In the genomic region with DNA sequence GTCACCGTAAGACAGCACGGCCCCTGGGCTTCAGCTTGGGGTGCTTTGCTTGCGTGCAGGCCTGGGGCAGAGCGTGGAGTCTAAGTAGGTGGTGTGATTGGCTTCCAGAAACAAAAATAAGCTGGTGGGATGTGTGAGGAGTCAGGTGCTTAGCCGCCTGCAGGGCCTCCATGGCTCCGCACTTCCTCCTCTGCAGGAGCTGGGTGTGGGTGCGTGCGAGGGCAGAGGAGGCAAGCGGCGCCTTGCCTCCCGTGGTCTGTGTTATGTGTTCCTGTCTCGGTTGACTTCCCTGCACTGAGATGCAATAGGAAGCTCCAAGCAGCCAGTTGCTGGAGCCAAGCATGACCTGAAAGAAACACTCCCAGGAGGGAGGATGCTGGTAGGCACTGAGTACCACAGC, we compare ENCODE assay signal across 12 mouse cellular contexts. TPM values are rescaled to one million over a fixed set of nuclear protein-coding genes. Genes with fewer than 3 reads are reported as not detected.
DNase-seq lines count a peak whose midpoint lies in the region; ATAC-seq and TF ChIP-seq lines count a peak whose summit lies in the region.
"Had no signal": no experiment of that assay in that cellular context is flagged by ENCODE, and none has a peak within 500 bp of the region (broad histone marks: within the 10 kb centered on the region; RNA-seq: fewer than 3 reads in every experiment).

No protein-coding gene starts in this region.

- no peak overlapping the region for H3K4me2 ChIP-seq in kidney, postnatal 0 days (ENCODE audit: low read length)
- H3K4me2 ChIP-seq: heart, embryonic 12.5 days; intestine, embryonic 15.5 days had no signal

- H3K4me1 ChIP-seq in kidney, postnatal 0 days (replicated peaks; ENCODE audit: insufficient read depth, low read length) = peaks cover 14% of the 10 kb centered on the region

- no peaks in the 10 kb centered on the region for H3K36me3 ChIP-seq in kidney, postnatal 0 days (ENCODE audit: insufficient read depth, low read length)
- H3K36me3 ChIP-seq: heart, embryonic 12.5 days; intestine, embryonic 15.5 days had no signal

- WGBS in kidney, postnatal 0 days = 49% methylated on average over 12 of the region's 12 CpGs

- H3K4me3 ChIP-seq in kidney, postnatal 0 days (replicated peaks; ENCODE audit: low read depth, low read length) = no peak overlapping the region
- H3K4me3 ChIP-seq: gastrocnemius, adult 2 months; heart, embryonic 12.5 days; intestine, embryonic 15.5 days had no signal

- DNase-seq in kidney, postnatal 0 days (ENCODE audit: low spot score) = peak; percentile 54
- no peak for DNase-seq in kidney, postnatal 14 days
- DNase-seq in right cerebral cortex, adult 18-20 months = peak; percentile 71
- DNase-seq in right cerebral cortex, postnatal 4 days = no peak
- DNase-seq in left cerebral cortex, postnatal 36 days (ENCODE audit: low spot score in 2 of 2) = peak; percentile 51 to 70
- DNase-seq in urinary bladder, postnatal 14 days (ENCODE audit: low spot score) = no peak
- DNase-seq in urinary bladder, postnatal 10 days (ENCODE audit: low spot score) = no peak
- DNase-seq: cerebellum, adult 9-10 months; gastrocnemius, adult 2 months had no signal

- no peaks in the 10 kb centered on the region for H3K9me3 ChIP-seq in kidney, postnatal 0 days (replicated peaks; ENCODE audit: low read length)
- H3K9me3 ChIP-seq: heart, embryonic 12.5 days; intestine, embryonic 15.5 days had no signal

- intact Hi-C loops in left cerebral cortex, postnatal 36 days (cut with DNase I) = no loop called here

- no peaks in the 10 kb centered on the region for H3K27me3 ChIP-seq in kidney, postnatal 0 days (ENCODE audit: insufficient read depth, low read length)

- H3K27ac ChIP-seq in kidney, postnatal 0 days = no peak overlapping the region
- H3K27ac ChIP-seq: gastrocnemius, adult 2 months; intestine, embryonic 15.5 days; liver, embryonic 14.5 days had no signal

- TF ChIP-seq CTCF in kidney, postnatal 0 days (IDR thresholded peaks at IDR 0.05; ENCODE audit: low read depth) = peak; percentile 6; the same call in 1 of the 2 replicates

- no peak overlapping the region for H3K9ac ChIP-seq in kidney, postnatal 0 days (ENCODE audit: low read depth, low read length)
- H3K9ac ChIP-seq: heart, embryonic 12.5 days; intestine, embryonic 15.5 days; liver, embryonic 14.5 days had no signal

- peak; percentile 57; the same call in 1 of the 2 replicates for ATAC-seq in kidney, postnatal 0 days (replicated peaks; ENCODE audit: low FRiP score, low read depth)
- ATAC-seq: intestine, embryonic 15.5 days had no signal

RNA-seq across cellular contexts. Expression of a gene that starts 15.9 kb away (rescaled TPM):
- polyA plus RNA-seq in kidney, postnatal 0 days (2015; fragmentation: Nextera tagmentation; extraction: Ambion mirVana) = 1.8 and 2.0 TPM in 2 replicates
- 10 to 100 TPM; 16.6 to 24.8 TPM for total RNA-seq in left cerebral cortex, postnatal 36 days (2021)

RNA-seq across cellular contexts. Expression of a gene that starts 35.0 kb away (rescaled TPM):
- 16.7 and 18.3 TPM in 2 replicates for polyA plus RNA-seq in kidney, postnatal 0 days (2015; fragmentation: Nextera tagmentation; extraction: Ambion mirVana)
- 10 to 100 TPM; 20.4 to 21.9 TPM for total RNA-seq in left cerebral cortex, postnatal 36 days (2021)

RNA-seq across cellular contexts. Expression of a gene that starts 37.6 kb away (rescaled TPM):
- 18.7 and 19.7 TPM in 2 replicates for polyA plus RNA-seq in kidney, postnatal 0 days (2015; fragmentation: Nextera tagmentation; extraction: Ambion mirVana)
- 10 to 100 TPM; 44.6 to 60.1 TPM for total RNA-seq in left cerebral cortex, postnatal 36 days (2021)

Comparison
In these comparisons a context has a peak if more than half of its experiments do, and no peak if none do; other contexts are left out.
1. DNase-seq: peak in kidney, postnatal 0 days (single experiment), right cerebral cortex, adult 18-20 months (single experiment) and left cerebral cortex, postnatal 36 days (2 of 2); none in kidney, postnatal 14 days (single experiment), right cerebral cortex, postnatal 4 days (single experiment), urinary bladder, postnatal 14 days (single experiment) and urinary bladder, postnatal 10 days (single experiment).